14 mouse cellular contexts compared by ENCODE assay signal in the genomic region with DNA sequence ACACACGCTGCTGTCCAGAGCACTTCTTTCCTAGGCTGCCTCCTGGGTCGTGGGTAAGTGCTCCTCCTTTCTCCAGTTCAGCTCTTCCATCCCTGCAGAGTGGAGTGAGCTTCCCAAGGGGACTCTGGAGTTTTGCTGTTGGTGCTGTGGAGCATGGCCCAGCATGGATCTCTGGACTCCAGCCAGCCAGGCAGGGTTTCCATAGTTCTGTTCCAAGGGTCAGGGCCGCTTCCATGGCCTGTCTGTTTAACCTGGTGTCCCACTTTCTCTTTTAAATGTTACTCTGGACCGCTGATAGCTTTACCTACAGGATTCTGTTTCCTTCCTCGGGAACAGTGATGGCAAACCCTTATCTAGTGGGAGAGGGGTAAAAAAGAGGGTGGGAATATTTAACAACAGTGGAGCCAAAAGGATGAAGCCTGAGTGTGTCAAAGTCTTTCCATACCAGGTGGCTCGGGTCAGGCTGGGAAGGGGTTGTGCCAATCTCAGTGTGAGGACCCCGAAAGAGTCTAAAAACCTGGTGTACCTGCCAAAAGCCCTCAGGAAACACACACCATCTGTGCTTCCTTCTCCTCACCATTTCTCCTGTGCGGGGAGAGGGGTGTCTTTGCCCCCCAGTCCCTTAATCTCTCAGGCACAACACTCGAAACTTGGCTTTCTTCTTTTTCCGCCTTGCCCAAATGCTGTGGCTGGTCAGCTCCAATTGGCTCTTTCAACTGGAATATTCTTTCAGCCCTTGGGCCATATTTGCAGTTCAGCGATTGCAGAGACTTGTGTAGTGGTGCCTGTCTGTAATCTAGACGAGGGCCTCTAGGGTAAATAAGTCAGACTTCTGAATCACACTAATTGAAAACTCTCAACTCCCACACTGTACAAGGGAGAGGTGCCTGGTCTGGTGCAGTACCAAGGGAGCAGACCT.
DNase-seq lines count a peak whose midpoint lies in the region; ATAC-seq and TF ChIP-seq lines count a peak whose summit lies in the region.
"Had no signal": no experiment of that assay in that cellular context is flagged by ENCODE, and none has a peak within 500 bp of the region (broad histone marks: within the 10 kb centered on the region; RNA-seq: fewer than 3 reads in every experiment).

No protein-coding gene starts in this region.

- DNase-seq in adrenal gland, adult 2 months = peak; percentile 8
- DNase-seq in adrenal gland, adult 8-10 months = no peak
- DNase-seq in midbrain, postnatal 0 days (ENCODE audit: low spot score) = peak; percentile 40
- DNase-seq in stomach, postnatal 0 days (ENCODE audit: low spot score) = peak; percentile 21
- DNase-seq in layer of hippocampus, adult 18-20 months (ENCODE audit: low spot score in 2 of 2) = no peak
- DNase-seq: gastrocnemius, postnatal 25 days; heart, postnatal 10 days; thymus, postnatal 36 days had no signal

- no peaks in the 10 kb centered on the region for H3K27me3 ChIP-seq in forebrain, embryonic 16.5 days (replicated peaks; ENCODE audit: control insufficient read depth, insufficient read depth, low read length)
- H3K27me3 ChIP-seq in forebrain, embryonic 15.5 days = no peaks in the 10 kb centered on the region
- no peaks in the 10 kb centered on the region for H3K27me3 ChIP-seq in midbrain, postnatal 0 days (ENCODE audit: insufficient read depth, low read length)
- no peaks in the 10 kb centered on the region for H3K27me3 ChIP-seq in midbrain, embryonic 15.5 days (replicated peaks)
- H3K27me3 ChIP-seq in stomach, postnatal 0 days (ENCODE audit: control insufficient read depth, insufficient read depth, low read length) = no peaks in the 10 kb centered on the region
- H3K27me3 ChIP-seq: hindbrain, embryonic 15.5 days; limb, embryonic 13.5 days; neural tube, embryonic 13.5 days had no signal

- no peak overlapping the region for H3K9ac ChIP-seq in forebrain, embryonic 16.5 days (replicated peaks; ENCODE audit: low read depth, low read length)
- no peak overlapping the region for H3K9ac ChIP-seq in forebrain, embryonic 15.5 days (replicated peaks)
- H3K9ac ChIP-seq in midbrain, postnatal 0 days (replicated peaks; ENCODE audit: low read length, poor library complexity, severe bottlenecking) = no peak overlapping the region
- no peak overlapping the region for H3K9ac ChIP-seq in midbrain, embryonic 15.5 days
- no peak overlapping the region for H3K9ac ChIP-seq in stomach, postnatal 0 days (ENCODE audit: low read length)
- H3K9ac ChIP-seq: hindbrain, embryonic 15.5 days; limb, embryonic 13.5 days; neural tube, embryonic 13.5 days had no signal

- WGBS in forebrain, embryonic 16.5 days = 58% methylated on average over 12 of the region's 12 CpGs
- 61% methylated on average over 12 of the region's 12 CpGs for WGBS in forebrain, embryonic 15.5 days
- 72% methylated on average over 12 of the region's 12 CpGs for WGBS in midbrain, postnatal 0 days
- 75% methylated on average over 12 of the region's 12 CpGs for WGBS in midbrain, embryonic 15.5 days
- 60% methylated on average over 12 of the region's 12 CpGs for WGBS in stomach, postnatal 0 days

- no peaks in the 10 kb centered on the region for H3K4me1 ChIP-seq in forebrain, embryonic 16.5 days (replicated peaks; ENCODE audit: control insufficient read depth, insufficient read depth, low read length)
- no peaks in the 10 kb centered on the region for H3K4me1 ChIP-seq in forebrain, embryonic 15.5 days
- H3K4me1 ChIP-seq in midbrain, postnatal 0 days (ENCODE audit: insufficient read depth, low read length) = no peaks in the 10 kb centered on the region
- no peaks in the 10 kb centered on the region for H3K4me1 ChIP-seq in midbrain, embryonic 15.5 days
- no peaks in the 10 kb centered on the region for H3K4me1 ChIP-seq in stomach, postnatal 0 days (replicated peaks; ENCODE audit: control insufficient read depth, insufficient read depth)
- H3K4me1 ChIP-seq: hindbrain, embryonic 15.5 days; neural tube, embryonic 13.5 days had no signal

- no peak for TF ChIP-seq CTCF in midbrain, postnatal 0 days (IDR thresholded peaks at IDR 0.05)
- TF ChIP-seq CTCF in stomach, postnatal 0 days (IDR thresholded peaks at IDR 0.05; ENCODE audit: low read depth) = no peak

- no peak overlapping the region for H3K27ac ChIP-seq in forebrain, embryonic 16.5 days (ENCODE audit: low read length)
- no peak overlapping the region for H3K27ac ChIP-seq in forebrain, embryonic 15.5 days (replicated peaks)
- no peak overlapping the region for H3K27ac ChIP-seq in midbrain, postnatal 0 days (ENCODE audit: low read depth, low read length)
- no peak overlapping the region for H3K27ac ChIP-seq in midbrain, embryonic 15.5 days
- H3K27ac ChIP-seq in stomach, postnatal 0 days (replicated peaks) = no peak overlapping the region
- H3K27ac ChIP-seq: hindbrain, embryonic 15.5 days; limb, embryonic 13.5 days; neural tube, embryonic 13.5 days had no signal

- H3K36me3 ChIP-seq in forebrain, embryonic 16.5 days (ENCODE audit: control insufficient read depth, insufficient read depth) = no peaks in the 10 kb centered on the region
- H3K36me3 ChIP-seq in forebrain, embryonic 15.5 days = no peaks in the 10 kb centered on the region
- no peaks in the 10 kb centered on the region for H3K36me3 ChIP-seq in midbrain, postnatal 0 days (ENCODE audit: insufficient read depth, low read length)
- H3K36me3 ChIP-seq in midbrain, embryonic 15.5 days (replicated peaks) = no peaks in the 10 kb centered on the region
- H3K36me3 ChIP-seq in stomach, postnatal 0 days (ENCODE audit: control insufficient read depth, insufficient read depth, low read length) = no peaks in the 10 kb centered on the region
- H3K36me3 ChIP-seq: hindbrain, embryonic 15.5 days; limb, embryonic 13.5 days; neural tube, embryonic 13.5 days had no signal

- H3K9me3 ChIP-seq in forebrain, embryonic 16.5 days (ENCODE audit: control insufficient read depth, low read length) = peaks cover 4% of the 10 kb centered on the region; the same call in 1 of the 2 replicates
- H3K9me3 ChIP-seq in forebrain, embryonic 15.5 days = no peaks in the 10 kb centered on the region
- H3K9me3 ChIP-seq in midbrain, postnatal 0 days (ENCODE audit: low read length) = no peaks in the 10 kb centered on the region
- H3K9me3 ChIP-seq in midbrain, embryonic 15.5 days = no peaks in the 10 kb centered on the region
- H3K9me3 ChIP-seq in stomach, postnatal 0 days (ENCODE audit: control insufficient read depth, low read length) = no peaks in the 10 kb centered on the region; the same call in 1 of the 2 replicates
- H3K9me3 ChIP-seq: hindbrain, embryonic 15.5 days had no signal

- ATAC-seq in forebrain, embryonic 16.5 days = peak; percentile 33; the same call in 1 of the 2 replicates
- ATAC-seq in forebrain, embryonic 15.5 days (replicated peaks) = no peak
- ATAC-seq in midbrain, postnatal 0 days (ENCODE audit: low FRiP score) = no peak
- no peak for ATAC-seq in midbrain, embryonic 15.5 days (replicated peaks)
- ATAC-seq in stomach, postnatal 0 days (ENCODE audit: low FRiP score, low TSS enrichment) = peak; percentile 31; the same call in 1 of the 2 replicates

- no peak for TF ChIP-seq EP300 in stomach, postnatal 0 days (optimal IDR thresholded peaks at IDR 0.05)

- no peak overlapping the region for H3K4me3 ChIP-seq in forebrain, embryonic 16.5 days (replicated peaks; ENCODE audit: low read length)
- no peak overlapping the region for H3K4me3 ChIP-seq in forebrain, embryonic 15.5 days
- H3K4me3 ChIP-seq in midbrain, postnatal 0 days (ENCODE audit: low read depth, low read length) = no peak overlapping the region
- H3K4me3 ChIP-seq in midbrain, embryonic 15.5 days = no peak overlapping the region
- H3K4me3 ChIP-seq in stomach, postnatal 0 days (ENCODE audit: low read depth, low read length) = no peak overlapping the region
- H3K4me3 ChIP-seq: hindbrain, embryonic 15.5 days; limb, embryonic 13.5 days; neural tube, embryonic 13.5 days had no signal

- no peak overlapping the region for H3K4me2 ChIP-seq in forebrain, embryonic 16.5 days (ENCODE audit: low read length)
- H3K4me2 ChIP-seq in forebrain, embryonic 15.5 days (replicated peaks) = no peak overlapping the region
- no peak overlapping the region for H3K4me2 ChIP-seq in midbrain, postnatal 0 days (ENCODE audit: low read depth, low read length, poor library complexity, severe bottlenecking)
- no peak overlapping the region for H3K4me2 ChIP-seq in midbrain, embryonic 15.5 days
- no peak overlapping the region for H3K4me2 ChIP-seq in stomach, postnatal 0 days (replicated peaks; ENCODE audit: low read depth)
- H3K4me2 ChIP-seq: hindbrain, embryonic 15.5 days; limb, embryonic 13.5 days; neural tube, embryonic 13.5 days had no signal

Comparison
In these comparisons a context has a peak if more than half of its experiments do, and no peak if none do; other contexts are left out.
1. DNase-seq: peak in adrenal gland, adult 2 months (single experiment), midbrain, postnatal 0 days (single experiment) and stomach, postnatal 0 days (single experiment); none in adrenal gland, adult 8-10 months (single experiment) and layer of hippocampus, adult 18-20 months (0 of 2).
2. ATAC-seq: peak in forebrain, embryonic 16.5 days (single experiment) and stomach, postnatal 0 days (single experiment); none in forebrain, embryonic 15.5 days (single experiment), midbrain, postnatal 0 days (single experiment) and midbrain, embryonic 15.5 days (single experiment).